Mouse (Mus musculus): ENCODE results near the gene Gpr158.
"Not testable (repeated sequence)": the region's sequence is repeated elsewhere in the genome, so short reads cannot be mapped to it uniquely, and the experiment has no call there.

Gene Gpr158

GRCm38 (mm10) chr2:21367345-21368111, at the start of gene Gpr158:
Gene Gpr158 (plus strand): TSS chr2:21367542.
- DNase-seq (ENCODE audit: low read depth, low spot score): no peak

GRCm38 (mm10) chr2:21343821-21344220, 23.5 kb upstream of the Gpr158 start:
- no peak for DNase-seq (ENCODE audit: low read depth, low spot score)

- no peak for DNase-seq (ENCODE audit: low read depth, low spot score)
Observed at GRCm38 (mm10) chr2:21368351-21369170, 1.2 kb downstream of the Gpr158 start.

GRCm38 (mm10) chr2:21369171-21369485, 1.8 kb downstream of the Gpr158 start:
- DNase-seq (ENCODE audit: low read depth, low spot score): no peak

- DNase-seq (ENCODE audit: low read depth, low spot score): no peak
Observed at GRCm38 (mm10) chr2:21369556-21369955, 2.2 kb downstream of the Gpr158 start.

- no peak for DNase-seq (ENCODE audit: low read depth, low spot score)
Observed at GRCm38 (mm10) chr2:21379516-21379915, 12.2 kb downstream of the Gpr158 start.

- no peak for DNase-seq (ENCODE audit: low read depth, low spot score)
Observed at GRCm38 (mm10) chr2:21392727-21393126, 25.4 kb downstream of the Gpr158 start.

GRCm38 (mm10) chr2:21397347-21397746, 30.0 kb downstream of the Gpr158 start:
- no peak for DNase-seq (ENCODE audit: low read depth, low spot score)

- DNase-seq (ENCODE audit: low read depth, low spot score): no peak
Observed at GRCm38 (mm10) chr2:21399657-21400056, 32.3 kb downstream of the Gpr158 start.

- no peak for DNase-seq (ENCODE audit: low read depth, low spot score)
Observed at GRCm38 (mm10) chr2:21405617-21406016, 38.3 kb downstream of the Gpr158 start.

GRCm38 (mm10) chr2:21407443-21407985, 40.2 kb downstream of the Gpr158 start:
- DNase-seq (ENCODE audit: low read depth, low spot score): no peak

- no peak for DNase-seq (ENCODE audit: low read depth, low spot score)
Observed at GRCm38 (mm10) chr2:21408821-21409220, 41.5 kb downstream of the Gpr158 start.

- no peak for DNase-seq (ENCODE audit: low read depth, low spot score)
Observed at GRCm38 (mm10) chr2:21430288-21430687, 62.9 kb downstream of the Gpr158 start.

GRCm38 (mm10) chr2:21431182-21431581, 63.8 kb downstream of the Gpr158 start:
- no peak for DNase-seq (ENCODE audit: low read depth, low spot score)

- no peak for DNase-seq (ENCODE audit: low read depth, low spot score)
Observed at GRCm38 (mm10) chr2:21439626-21440025, 72.3 kb downstream of the Gpr158 start.

- DNase-seq (ENCODE audit: low read depth, low spot score): not testable (repeated sequence)
Observed at GRCm38 (mm10) chr2:21460606-21461005, 93.3 kb downstream of the Gpr158 start.

- no peak for DNase-seq (ENCODE audit: low read depth, low spot score)
Observed at GRCm38 (mm10) chr2:21474957-21475356, 107.6 kb downstream of the Gpr158 start.

GRCm38 (mm10) chr2:21496881-21497280, 129.5 kb downstream of the Gpr158 start:
- DNase-seq (ENCODE audit: low read depth, low spot score): no peak

- no peak for DNase-seq (ENCODE audit: low read depth, low spot score)
Observed at GRCm38 (mm10) chr2:21497965-21498364, 130.6 kb downstream of the Gpr158 start.

- DNase-seq (ENCODE audit: low read depth, low spot score): no peak
Observed at GRCm38 (mm10) chr2:21499399-21499798, 132.1 kb downstream of the Gpr158 start.

GRCm38 (mm10) chr2:21507449-21507848, 140.1 kb downstream of the Gpr158 start:
- no peak for DNase-seq (ENCODE audit: low read depth, low spot score)

- no peak for DNase-seq (ENCODE audit: low read depth, low spot score)
Observed at GRCm38 (mm10) chr2:21530750-21531149, 163.4 kb downstream of the Gpr158 start.

- no peak for DNase-seq (ENCODE audit: low read depth, low spot score)
Observed at GRCm38 (mm10) chr2:21619180-21619579, 251.8 kb downstream of the Gpr158 start.
